Mouse (Mus musculus) layer of hippocampus, adult 2 months (tissue): ENCODE results near the gene 4930578G10Rik. TPM values are rescaled to one million over a fixed set of nuclear protein-coding genes. Genes with fewer than 3 reads are reported as not detected.
"Not testable (repeated sequence)": the region's sequence is repeated elsewhere in the genome, so short reads cannot be mapped to it uniquely, and the experiment has no call there.

Experiments
- DNase-seq, 2 experiments: peaks; one replicate each; pipeline ENCODE4 v3.0.0; 2022; ENCODE audit warnings: low spot score in 2 of 2
- H3K27ac ChIP-seq: fragments of 200-600 bp; 2 replicates; pipeline ENCODE4 v1.8.1; 2022
- H3K4me3 ChIP-seq: fragments of 200-600 bp; 2 replicates; pipeline ENCODE4 v1.8.1; 2022; ENCODE audit warnings: mild to moderate bottlenecking
- CTCF ChIP-seq: fragments of 200-600 bp; conservative IDR thresholded peaks from 2 replicates; pipeline ENCODE4 v1.8.1; 2022; ENCODE audit warnings: antibody characterized with exemption, mild to moderate bottlenecking, moderate library complexity
- long read RNA-seq, 2 experiments: library from polyadenylated mRNA; stranded (forward); transcript quantifications; one replicate each; pipeline ENCODE4 v2.0.0; 2021; ENCODE audit warnings: borderline mapping rate in 2 of 2
- total RNA-seq, 2 experiments: library from RNA; stranded (reverse); gene quantifications; 2 replicates each; pipeline ENCODE4 v1.2.3; 2021

Gene 4930578G10Rik
- total RNA-seq, result 1 to 10 TPM in 1 of 2 experiments, under 1 TPM in 1; 0.83 to 3.2 TPM
- long read RNA-seq, experiment 1, partial matches to known transcripts, result 0 of 7 reads
- long read RNA-seq, experiment 1, other reads (novel, unspliced or antisense), result 7 of 7 reads
- long read RNA-seq, experiment 2, partial matches to known transcripts, result 0 of 3 reads
- long read RNA-seq, experiment 2, other reads (novel, unspliced or antisense), result 3 of 3 reads

- H3K4me3 ChIP-seq, H3K27ac ChIP-seq, DNase-seq: not testable (repeated sequence)
These were observed at the start of gene 4930578G10Rik for GRCm38 (mm10) chr4:42735245-42735644. Gene 4930578G10Rik (plus strand): TSS chr4:42735545.

- not testable (repeated sequence) for DNase-seq, H3K4me3 ChIP-seq, H3K27ac ChIP-seq
These were observed 21.1 kb downstream of the 4930578G10Rik start, which contains the start of gene Ccl19 for GRCm38 (mm10) chr4:42756477-42756876. Gene Ccl19 (minus strand): TSS chr4:42756577.

GRCm38 (mm10) chr4:42773893-42774292 is 38.5 kb downstream of the 4930578G10Rik start, which contains the start of gene Ccl21a:
Gene Ccl21a (minus strand): TSS chr4:42773993.
- H3K4me3 ChIP-seq, DNase-seq, H3K27ac ChIP-seq: not testable (repeated sequence)

GRCm38 (mm10) chr4:42853788-42854187 is 118.4 kb downstream of the 4930578G10Rik start, which contains the start of gene Fam205a1:
Gene Fam205a1 (minus strand): TSS chr4:42853888.
- H3K4me3 ChIP-seq, H3K27ac ChIP-seq, DNase-seq: not testable (repeated sequence)

GRCm38 (mm10) chr4:42856671-42857070 is 121.3 kb downstream of the 4930578G10Rik start, which contains the start of gene Gm12394:
Gene Gm12394 (minus strand): TSS chr4:42856771.
- DNase-seq, H3K4me3 ChIP-seq, H3K27ac ChIP-seq: not testable (repeated sequence)

GRCm38 (mm10) chr4:42860483-42860882 is 125.1 kb downstream of the 4930578G10Rik start:
- DNase-seq, H3K4me3 ChIP-seq, H3K27ac ChIP-seq: not testable (repeated sequence)

- H3K27ac ChIP-seq, H3K4me3 ChIP-seq, DNase-seq: not testable (repeated sequence)
These were observed 128.1 kb downstream of the 4930578G10Rik start for GRCm38 (mm10) chr4:42863487-42863886.

- Histone ChIP-seq H3K27ac (no peak overlapping the region), H3K4me3 (no peak overlapping the region)
- no peak for DNase-seq
- TF ChIP-seq CTCF, result no peak
These were observed 132.0 kb downstream of the 4930578G10Rik start for GRCm38 (mm10) chr4:42867390-42867789.

- DNase-seq, result no peak
- Histone ChIP-seq H3K27ac (no peak overlapping the region), H3K4me3 (no peak overlapping the region)
- no peak for TF ChIP-seq CTCF
These were observed 132.8 kb downstream of the 4930578G10Rik start for GRCm38 (mm10) chr4:42868193-42868592.

GRCm38 (mm10) chr4:42870748-42871147 is 135.4 kb downstream of the 4930578G10Rik start:
- no peak overlapping the region for H3K4me3 ChIP-seq
- no peak overlapping the region for H3K27ac ChIP-seq
- no peak for DNase-seq
- TF ChIP-seq CTCF, result peak; percentile 70

- Histone ChIP-seq H3K4me3 (no peak overlapping the region), H3K27ac (no peak overlapping the region)
- no peak for TF ChIP-seq CTCF
- no peak for DNase-seq
These were observed 136.8 kb downstream of the 4930578G10Rik start for GRCm38 (mm10) chr4:42872151-42872550.

- H3K27ac ChIP-seq, result no peak overlapping the region
- TF ChIP-seq CTCF, result no peak
- DNase-seq, result no peak
- H3K4me3 ChIP-seq, result no peak overlapping the region
These were observed 137.5 kb downstream of the 4930578G10Rik start for GRCm38 (mm10) chr4:42872746-42873435.

GRCm38 (mm10) chr4:42874134-42874533 is 138.8 kb downstream of the 4930578G10Rik start, which contains the start of gene Fam205c:
Gene Fam205c (minus strand): TSS chr4:42874234.
- no peak for TF ChIP-seq CTCF
- H3K4me3 ChIP-seq, result no peak within 1 kb of the TSS
- DNase-seq, result no peak

More at GRCm38 (mm10) chr4:42874134-42874533, 138.8 kb downstream of the 4930578G10Rik start, which contains the start of gene Fam205c:
- H3K27ac ChIP-seq, result no peak within 1 kb of the TSS
